Mouse (Mus musculus) CD8-positive naive resting alpha-beta T cell, adult 2 months (primary cell): ENCODE measurements around the gene Zbed5.
"Not testable (repeated sequence)": the region's sequence is repeated elsewhere in the genome, so short reads cannot be mapped to it uniquely, and the experiment has no call there.

Experiments
- DNase-seq, 2 experiments: peaks; one replicate each; pipeline ENCODE4 v3.0.0; 2022; ENCODE audit warnings: low read depth in 2 of 2, low spot score in 2 of 2

Gene Zbed5

GRCm38 (mm10) chr5:129908242-129908965 is 12.9 kb downstream of the Zbed5 start, which contains the start of gene Nupr1l:
Gene Nupr1l, plus strand, starts transcription at chr5:129908540.
- peak in 1 of 2 experiments; percentile 5 for DNase-seq

GRCm38 (mm10) chr5:129909147-129909546 is 13.6 kb downstream of the Zbed5 start:
- no peak for DNase-seq

- DNase-seq, result no peak
These were observed 14.1 kb downstream of the Zbed5 start for GRCm38 (mm10) chr5:129909591-129909990.

- peak; percentile 15 to 42 for DNase-seq
These were observed 18.5 kb downstream of the Zbed5 start for GRCm38 (mm10) chr5:129914024-129914423.

GRCm38 (mm10) chr5:129915491-129915890 is 20.0 kb downstream of the Zbed5 start:
- DNase-seq, result not testable (repeated sequence)

- no peak for DNase-seq
These were observed 22.6 kb downstream of the Zbed5 start for GRCm38 (mm10) chr5:129918065-129918651.

GRCm38 (mm10) chr5:129918752-129919151 is 23.2 kb downstream of the Zbed5 start:
- DNase-seq, result no peak

GRCm38 (mm10) chr5:129919320-129919719 is 23.8 kb downstream of the Zbed5 start:
- no peak for DNase-seq

GRCm38 (mm10) chr5:129921972-129922371 is 26.4 kb downstream of the Zbed5 start:
- DNase-seq, result no peak

- DNase-seq, result no peak
These were observed 29.4 kb downstream of the Zbed5 start for GRCm38 (mm10) chr5:129924820-129925452.

- no peak for DNase-seq
These were observed 30.4 kb downstream of the Zbed5 start for GRCm38 (mm10) chr5:129925933-129926332.

- DNase-seq, result no peak
These were observed 34.7 kb downstream of the Zbed5 start for GRCm38 (mm10) chr5:129929924-129930855.

GRCm38 (mm10) chr5:129936941-129937340 is 41.4 kb downstream of the Zbed5 start:
- DNase-seq, result no peak

GRCm38 (mm10) chr5:129940281-129940680 is 44.8 kb downstream of the Zbed5 start:
- DNase-seq, result no peak

- DNase-seq, result no peak
These were observed 45.4 kb downstream of the Zbed5 start for GRCm38 (mm10) chr5:129940736-129941494.

- DNase-seq, result peak; percentile 98 to 99
These were observed 46.0 kb downstream of the Zbed5 start, which contains the start of gene Vkorc1l1 for GRCm38 (mm10) chr5:129941495-129942045. Gene Vkorc1l1, plus strand, starts transcription at chr5:129941970.

GRCm38 (mm10) chr5:129942073-129942939 is 46.8 kb downstream of the Zbed5 start:
- peak; percentile 14 to 36 for DNase-seq

- DNase-seq, result no peak
These were observed 47.9 kb downstream of the Zbed5 start for GRCm38 (mm10) chr5:129943402-129943801.

- DNase-seq, result no peak
These were observed 52.1 kb downstream of the Zbed5 start for GRCm38 (mm10) chr5:129947528-129948033.
